Mouse (Mus musculus) skeletal muscle tissue, adult 2 months (tissue): ENCODE measurements around the gene Higd1b.

ENCODE experiments used
- DNase-seq: peaks from one replicate; pipeline ENCODE4 v3.0.0-alpha.2; 2012; ENCODE audit warnings: low read depth, low spot score

The Higd1b gene

DNA sequence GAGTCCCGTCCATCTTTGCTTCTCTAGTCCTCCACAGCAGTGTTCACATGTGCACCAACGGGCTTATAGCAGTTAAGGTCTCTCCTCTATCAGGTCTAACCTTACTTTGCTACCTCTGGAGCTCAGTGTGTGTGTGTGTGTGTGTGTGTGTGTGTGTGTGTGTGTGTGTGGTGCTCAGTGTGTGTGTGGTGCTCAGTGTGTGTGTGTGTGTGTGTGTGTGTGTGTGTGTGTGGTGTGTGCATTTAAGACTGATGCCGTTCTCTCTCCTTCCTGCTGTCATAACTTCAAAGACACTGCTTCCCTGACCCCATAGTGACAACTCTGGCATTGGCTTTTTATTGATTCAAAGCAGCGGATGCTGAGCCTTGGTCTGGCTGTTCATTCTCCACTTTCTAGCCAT, at the start of gene Higd1b:
Higd1b (plus strand) TSS at position 301 of the 400 bp plus-strand sequence.
- DNase-seq: no peak

- no peak for DNase-seq
Measured at GRCm38 (mm10) chr11:102787688-102788177, 47.9 kb upstream of the Higd1b start.

DNA sequence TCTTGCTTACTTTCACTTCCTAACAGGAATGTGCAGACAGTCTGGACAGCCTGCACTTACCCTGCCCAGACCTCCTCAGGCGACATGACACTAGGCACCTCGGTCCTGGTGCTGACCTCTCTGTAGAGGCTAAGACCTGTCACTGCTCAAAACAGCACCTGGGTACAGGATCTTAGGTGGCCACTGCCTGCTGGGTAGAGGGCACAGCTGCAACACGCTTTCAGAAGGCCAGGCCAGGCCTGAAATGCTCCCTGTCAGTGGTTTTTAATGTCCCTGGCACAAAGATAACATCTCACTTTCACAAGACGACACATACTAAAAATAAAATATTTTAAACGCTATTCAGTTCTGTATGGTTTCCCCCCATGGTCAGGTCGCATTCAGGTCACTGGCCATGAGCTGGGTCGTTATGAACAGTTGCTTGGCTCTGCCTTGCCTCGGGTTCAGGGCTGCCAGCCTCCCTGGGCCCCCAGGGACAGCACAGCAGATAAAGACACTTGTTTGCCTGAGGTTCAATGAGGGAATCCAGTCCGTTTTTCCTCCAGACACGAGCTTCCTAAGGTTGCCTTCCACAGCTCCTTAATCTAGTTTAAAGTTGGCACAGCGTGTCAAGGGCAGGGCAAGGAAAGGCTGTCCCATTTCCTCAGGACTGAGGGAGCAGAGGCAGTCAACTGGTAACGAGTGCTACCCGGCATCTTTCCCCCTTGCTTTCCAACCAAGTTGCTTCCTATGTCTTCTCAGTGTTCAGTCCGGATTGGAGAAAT, 43.8 kb upstream of the Higd1b start:
- peak; percentile 83 for DNase-seq

- DNase-seq: no peak
Measured at GRCm38 (mm10) chr11:102794157-102794556, 41.5 kb upstream of the Higd1b start.

DNA sequence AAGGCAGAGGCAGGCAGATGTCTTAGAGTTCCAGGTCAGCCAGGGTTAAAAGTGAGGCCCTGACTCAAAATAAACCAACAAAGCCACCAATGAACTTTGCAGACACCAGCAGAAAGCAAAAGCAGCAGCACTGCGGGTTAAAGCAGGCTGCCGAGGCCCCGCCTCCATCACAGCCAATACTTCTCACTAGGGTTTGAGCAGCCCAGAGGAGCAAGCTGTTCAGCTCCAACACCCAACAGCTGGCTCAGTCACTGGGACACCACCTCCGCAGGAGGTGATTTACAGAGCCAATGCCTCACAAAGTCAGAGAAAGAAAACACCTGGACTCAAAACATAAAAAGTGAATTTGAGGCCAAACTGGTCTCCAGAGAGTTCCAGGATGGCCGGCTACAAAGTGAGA, 32.2 kb upstream of the Higd1b start:
- DNase-seq: no peak

DNA sequence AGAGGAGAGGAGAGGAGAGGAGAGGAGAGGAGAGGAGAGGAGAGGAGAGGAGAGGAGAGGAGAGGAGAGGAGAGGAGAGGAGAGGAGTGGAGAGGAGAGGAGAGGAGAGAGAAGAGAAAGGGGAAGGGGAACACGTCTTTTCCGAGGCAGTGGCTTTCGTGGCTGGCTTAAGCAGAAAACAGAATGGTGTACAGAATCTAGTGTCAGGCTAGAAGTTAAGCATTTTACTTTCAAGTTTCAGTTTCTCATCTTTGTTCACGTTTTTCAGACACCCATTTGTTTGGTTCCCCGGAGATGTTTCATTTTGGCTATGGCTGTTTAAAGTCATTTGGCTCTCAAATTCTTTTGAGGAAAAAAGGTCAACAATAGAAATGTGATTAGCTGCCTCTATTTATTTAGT, 27.4 kb upstream of the Higd1b start:
- no peak for DNase-seq

DNA sequence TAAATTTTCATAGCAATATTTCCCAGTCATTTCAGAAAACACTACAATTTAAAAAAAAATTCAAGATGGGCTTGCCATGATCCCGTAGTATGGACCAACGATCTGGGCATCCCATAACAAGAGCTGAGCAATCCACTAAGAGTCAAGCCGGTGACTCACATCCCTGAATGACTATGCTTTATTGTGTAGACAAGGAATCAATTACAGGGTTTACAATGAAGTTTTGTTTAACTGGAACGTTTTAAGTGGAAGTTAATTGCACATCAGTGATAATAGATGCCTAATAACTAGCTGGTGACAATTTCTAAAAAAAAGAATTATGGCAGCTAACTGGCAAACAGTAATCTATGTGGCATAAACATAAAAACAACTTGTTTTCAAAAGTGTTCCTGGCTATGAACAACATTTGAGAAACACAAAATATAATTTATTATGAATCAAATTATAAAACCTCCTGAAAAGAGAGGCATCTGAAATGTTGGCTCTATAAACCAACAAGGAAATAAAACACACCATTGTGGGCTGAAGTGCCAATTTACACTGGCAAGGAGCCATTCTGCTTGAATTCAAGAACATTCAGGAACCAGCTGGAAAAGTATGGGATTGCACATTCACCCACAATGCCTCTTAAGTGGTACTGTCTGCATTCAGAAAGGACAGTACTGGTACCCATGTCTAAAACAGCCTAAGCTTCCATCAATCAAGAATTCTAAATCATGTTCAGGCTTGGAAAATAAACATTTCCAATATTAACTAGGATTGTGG, 24.7 kb upstream of the Higd1b start:
- no peak for DNase-seq

DNA sequence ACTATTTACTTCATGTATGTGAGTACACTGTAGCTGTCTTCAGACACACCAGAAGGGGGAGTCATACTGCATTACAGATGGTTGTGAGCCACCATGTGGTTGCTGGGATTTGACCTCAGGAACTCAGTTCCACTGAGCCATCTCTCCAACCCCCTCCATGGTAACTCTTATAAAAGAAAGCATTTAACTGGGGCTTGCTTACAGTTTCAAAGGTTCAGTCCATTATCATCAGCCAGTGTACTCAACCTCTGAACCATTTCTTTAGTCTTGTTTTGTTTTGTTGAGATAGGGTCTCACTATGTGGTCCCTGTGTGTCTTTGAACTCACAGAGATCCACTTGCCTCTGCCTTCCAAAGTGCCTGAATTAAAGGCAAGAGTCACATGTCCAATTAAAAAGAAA, 20.8 kb upstream of the Higd1b start:
- DNase-seq: no peak

GRCm38 (mm10) chr11:102818121-102819020, 17.3 kb upstream of the Higd1b start:
- DNase-seq: no peak

DNA sequence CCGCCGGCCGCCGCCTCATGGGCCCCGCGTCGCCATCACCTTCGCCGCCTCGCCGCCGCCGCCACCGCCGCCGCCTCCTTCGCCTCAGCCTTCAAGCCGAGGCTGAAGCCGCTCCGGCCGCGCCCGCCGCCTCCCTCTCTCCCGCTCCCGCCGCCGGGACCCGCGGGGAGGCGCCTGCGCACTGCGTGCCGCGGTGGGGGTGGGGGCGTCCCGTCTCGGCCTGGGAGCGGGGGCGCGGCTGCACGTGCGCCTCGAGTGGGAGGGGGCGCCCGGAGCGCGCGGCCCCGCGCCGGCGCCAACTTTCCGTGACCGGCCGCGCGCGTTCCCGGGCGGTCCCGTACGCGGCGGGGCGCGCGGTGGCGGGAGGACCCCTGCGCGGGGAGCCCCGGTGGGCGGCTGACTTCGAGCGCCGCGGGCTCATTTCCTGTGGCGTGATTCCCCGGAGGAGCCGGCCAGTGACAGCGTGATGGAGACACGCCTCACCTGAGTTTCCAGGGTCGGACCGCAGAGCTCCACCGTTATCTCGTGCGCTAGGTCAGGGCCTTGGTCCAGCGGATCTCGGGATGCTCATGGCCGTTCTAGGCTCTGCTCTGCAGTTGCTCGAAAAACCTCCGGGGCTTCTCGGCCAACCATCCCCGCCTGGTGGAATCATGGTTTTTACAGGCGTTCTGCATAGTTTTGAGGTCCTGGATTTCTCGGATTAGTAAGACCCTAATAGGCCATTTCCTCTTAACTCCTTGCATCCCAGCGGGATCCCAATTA, 16.4 kb upstream of the Higd1b start, which contains the start of gene Gjc1:
Gjc1 (minus strand) TSS at position 680 of the 762 bp plus-strand sequence.
- DNase-seq: no peak

DNA sequence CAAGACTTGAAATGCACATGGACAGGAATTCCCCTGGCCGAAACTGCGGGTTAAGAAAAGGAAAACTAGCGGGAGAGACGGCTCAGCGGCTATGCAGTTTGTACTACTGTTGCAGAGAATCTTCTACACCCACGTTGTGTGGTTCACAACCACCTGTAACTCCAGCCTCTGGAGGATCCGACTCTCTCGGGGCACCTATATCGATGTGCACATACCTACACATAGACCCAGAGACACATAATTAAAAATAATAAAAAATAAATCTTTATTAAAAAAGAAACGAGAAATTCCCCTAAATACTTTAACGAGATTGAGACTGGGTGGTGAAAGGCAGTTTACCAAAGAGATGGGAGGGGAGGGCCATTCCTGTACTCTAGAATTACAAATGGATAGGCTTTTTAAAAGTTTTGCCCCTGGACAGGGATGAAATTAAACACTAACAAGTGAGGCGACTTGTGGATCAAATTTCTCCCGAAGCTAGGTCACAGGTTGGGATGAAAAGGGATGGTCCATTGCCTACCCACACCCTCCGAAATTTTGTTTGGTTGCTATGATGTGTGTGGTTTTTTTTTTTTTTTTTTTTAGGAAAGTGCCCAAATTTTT, 15.8 kb upstream of the Higd1b start:
- no peak for DNase-seq

- no peak for DNase-seq
Measured at GRCm38 (mm10) chr11:102820432-102820831, 15.2 kb upstream of the Higd1b start.

- DNase-seq: no peak
Measured at GRCm38 (mm10) chr11:102821231-102821630, 14.4 kb upstream of the Higd1b start.

GRCm38 (mm10) chr11:102826476-102826875, 9.2 kb upstream of the Higd1b start:
- DNase-seq: no peak

DNA sequence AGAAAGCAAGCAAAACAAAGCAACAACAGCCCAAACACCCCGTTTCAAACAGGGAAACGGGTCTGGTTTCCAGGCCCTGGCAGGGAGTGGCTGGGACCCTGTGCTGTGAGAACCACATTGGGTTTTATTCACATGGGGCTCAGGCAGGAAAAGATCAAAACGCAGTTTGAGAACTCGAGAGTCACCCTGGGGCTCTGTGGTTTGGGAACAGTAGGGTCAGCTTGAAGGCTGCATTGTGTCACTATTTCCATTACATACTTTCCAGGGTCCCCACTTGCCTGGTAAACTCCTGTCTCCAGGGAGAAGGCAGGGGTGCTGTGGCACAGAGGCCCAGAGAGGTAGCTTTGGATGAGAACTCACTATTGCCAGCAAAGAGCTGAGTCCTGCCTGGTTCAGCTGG, 8.6 kb upstream of the Higd1b start:
- no peak for DNase-seq

DNA sequence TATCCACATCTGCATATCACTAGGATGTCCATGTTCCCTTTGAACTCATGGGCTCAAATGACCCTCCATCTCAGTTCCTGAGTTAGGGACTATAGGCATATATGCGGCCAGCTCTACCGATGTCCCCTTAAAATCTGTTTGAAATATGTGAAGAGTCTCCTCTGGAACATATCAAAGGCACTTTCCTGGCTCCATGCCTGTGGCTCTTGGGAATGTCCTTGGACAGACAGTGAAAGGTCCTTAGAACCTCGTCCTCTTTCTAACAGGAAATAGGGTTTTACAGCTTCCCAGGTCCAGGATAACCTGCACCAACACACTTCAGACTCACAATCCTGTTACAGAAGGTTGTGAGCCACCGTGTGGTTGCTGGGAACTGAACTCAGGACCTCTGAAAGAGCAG, 5.4 kb upstream of the Higd1b start:
- DNase-seq: no peak

DNA sequence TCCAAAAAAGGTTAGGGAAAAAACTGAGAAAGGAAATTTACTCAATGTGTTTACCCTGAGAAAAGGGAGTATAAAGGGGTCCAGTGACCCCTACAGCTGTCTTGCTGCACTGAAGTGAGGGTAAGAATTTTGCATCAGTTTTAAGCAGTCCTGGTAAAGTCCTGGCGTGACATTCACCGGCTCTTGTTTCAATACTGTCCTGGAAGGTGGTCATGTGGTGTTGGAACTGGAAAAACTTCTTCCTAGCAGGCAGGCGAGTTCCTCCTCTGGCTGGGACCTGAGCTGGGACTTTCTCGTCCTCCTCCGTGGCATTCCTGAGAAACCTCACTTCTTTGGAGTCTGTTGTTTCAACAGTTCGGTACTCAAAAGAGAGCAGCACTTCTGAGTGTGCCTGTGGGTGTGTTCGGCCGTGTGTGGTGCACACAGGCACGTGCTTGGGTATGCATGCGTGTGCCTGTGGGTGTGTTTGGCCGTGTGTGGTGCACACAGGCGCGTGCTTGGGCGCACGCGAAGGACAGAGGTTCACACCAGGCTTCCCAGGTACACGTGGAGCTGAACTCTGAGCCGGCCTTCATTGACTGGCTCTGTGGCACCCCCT, 2.9 kb upstream of the Higd1b start:
- no peak for DNase-seq

DNA sequence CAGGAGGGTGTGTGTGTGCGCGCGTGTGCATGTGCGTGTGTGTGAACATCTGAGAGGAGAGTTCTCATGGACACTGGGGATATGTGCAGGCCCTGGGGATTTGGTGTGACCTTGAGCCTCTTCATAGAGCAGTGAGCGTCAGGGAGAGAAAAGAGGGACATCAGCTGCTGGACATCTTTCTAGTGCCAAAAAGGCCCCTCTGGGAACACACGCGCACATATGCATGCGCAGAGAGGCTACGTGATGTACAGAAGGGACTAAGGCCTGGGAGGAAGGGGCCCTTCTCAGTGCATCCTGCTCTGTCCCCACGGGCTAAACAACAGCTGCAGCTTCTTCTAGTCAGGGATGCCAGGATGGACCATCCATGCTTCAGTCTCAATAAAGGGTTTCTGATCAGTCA, 1.4 kb upstream of the Higd1b start:
- DNase-seq: peak; percentile 42

- DNase-seq: no peak
Measured at GRCm38 (mm10) chr11:102836146-102836545, 497 bp downstream of the Higd1b start.

DNA sequence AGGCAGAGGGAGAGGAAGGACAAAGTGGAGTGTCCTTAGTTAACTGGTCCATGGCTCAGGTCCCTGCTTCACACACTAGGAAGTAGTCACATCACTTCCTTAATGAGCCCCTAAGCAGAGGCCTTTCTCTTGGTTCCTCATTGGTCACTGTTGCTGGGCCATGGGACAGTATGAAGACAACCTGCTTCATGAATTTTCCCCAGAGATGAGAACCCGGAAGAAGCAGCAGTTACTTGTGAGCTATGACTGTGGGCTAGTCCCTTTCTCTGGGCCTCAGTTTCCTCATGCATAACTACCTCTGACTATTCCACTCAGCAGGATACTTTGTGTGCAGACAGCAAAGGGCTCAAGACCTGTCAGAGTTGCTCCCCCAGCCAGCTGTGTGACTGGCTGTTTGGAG, 1.7 kb downstream of the Higd1b start:
- DNase-seq: no peak
